ENCODE assay signal across 11 mouse cellular contexts in genomic region chr6:48676860-48677415, GRCm38 (mm10). TPM values are rescaled to one million over a fixed set of nuclear protein-coding genes. Genes with fewer than 3 reads are reported as not detected.
DNase-seq lines count a peak whose midpoint lies in the region; ATAC-seq lines count a peak whose summit lies in the region.
"Had no signal": no experiment of that assay in that cellular context is flagged by ENCODE, and none has a peak within 500 bp of the region (broad histone marks: within the 10 kb centered on the region; RNA-seq: fewer than 3 reads in every experiment).

No protein-coding gene starts in this region.

- H3K4me2 ChIP-seq in kidney, embryonic 15.5 days, result peak overlapping the region; percentile 51
- H3K4me2 ChIP-seq in limb, embryonic 13.5 days (replicated peaks), result peak overlapping the region; percentile 49

- 84% methylated on average over 5 of the region's 5 CpGs for WGBS in kidney, embryonic 15.5 days
- WGBS in limb, embryonic 13.5 days, result 77% methylated on average over 5 of the region's 5 CpGs

- DNase-seq in CD4-positive, CD25-positive, alpha-beta regulatory T cell, adult 2 months (ENCODE audit: low read depth, low spot score), result peak; percentile 33
- DNase-seq in kidney, postnatal 10 days, result no peak
- DNase-seq in cerebellum, adult 8-10 months, result no peak
- DNase-seq in embryo, embryonic 10.5 days (ENCODE audit: low spot score), result no peak
- DNase-seq: adrenal gland, adult 8-10 months; cerebellum, adult 18-20 months; lung, adult 2 months had no signal

- peak overlapping the region; percentile 38; the same call in 1 of the 2 replicates for H3K4me3 ChIP-seq in kidney, embryonic 15.5 days (replicated peaks)
- peak overlapping the region; percentile 38 for H3K4me3 ChIP-seq in brown adipose tissue, adult 24 weeks (ENCODE audit: insufficient read depth, low read depth, low read length)
- no peak overlapping the region for H3K4me3 ChIP-seq in limb, embryonic 13.5 days

- H3K9me3 ChIP-seq in kidney, embryonic 15.5 days (replicated peaks), result no peaks in the 10 kb centered on the region
- no peaks in the 10 kb centered on the region for H3K9me3 ChIP-seq in limb, embryonic 13.5 days

- H3K27ac ChIP-seq in kidney, embryonic 15.5 days, result no peak overlapping the region
- H3K27ac ChIP-seq in brown adipose tissue, adult 24 weeks (replicated peaks; ENCODE audit: low read depth, low read length), result no peak overlapping the region
- no peak overlapping the region for H3K27ac ChIP-seq in limb, embryonic 13.5 days

- ATAC-seq in CD4-positive, CD25-positive, alpha-beta regulatory T cell, adult 4 months, result no peak
- no peak for ATAC-seq in kidney, embryonic 15.5 days (replicated peaks; ENCODE audit: low FRiP score)
- no peak for ATAC-seq in limb, embryonic 13.5 days (ENCODE audit: low FRiP score, low read depth)

- H3K27me3 ChIP-seq in kidney, embryonic 15.5 days, result no peaks in the 10 kb centered on the region
- H3K27me3 ChIP-seq in limb, embryonic 13.5 days, result no peaks in the 10 kb centered on the region

- no peak overlapping the region for H3K9ac ChIP-seq in kidney, embryonic 15.5 days
- H3K9ac ChIP-seq in limb, embryonic 13.5 days, result no peak overlapping the region

- H3K4me1 ChIP-seq in kidney, embryonic 15.5 days, result peaks cover 12% of the 10 kb centered on the region
- peaks cover 5% of the 10 kb centered on the region; the same call in 1 of the 2 replicates for H3K4me1 ChIP-seq in brown adipose tissue, adult 24 weeks (ENCODE audit: control insufficient read depth, insufficient read depth, insufficient read length, low read length)
- no peaks in the 10 kb centered on the region for H3K4me1 ChIP-seq in limb, embryonic 13.5 days

- no peaks in the 10 kb centered on the region for H3K36me3 ChIP-seq in kidney, embryonic 15.5 days
- no peaks in the 10 kb centered on the region for H3K36me3 ChIP-seq in limb, embryonic 13.5 days

RNA-seq across cellular contexts. Expression of gene Gimap9, which starts 1.0 kb away (rescaled TPM):
- polyA plus RNA-seq in CD4-positive, CD25-positive, alpha-beta regulatory T cell, adult 4 months (2017; shearing (Covaris generic)), result 100 to 1,000 TPM; 302 to 342 TPM
- polyA plus RNA-seq in kidney, embryonic 15.5 days (2015; fragmentation: Nextera tagmentation; extraction: Ambion mirVana), result 11.7 and 12.6 TPM in 2 replicates
- polyA plus RNA-seq in brown adipose tissue, adult 24 weeks (2012; ENCODE audit: insufficient read depth, insufficient read length, missing spikeins), result 2.5 and 5.9 TPM in 2 replicates
- polyA plus RNA-seq in limb, embryonic 13.5 days (2015; fragmentation: Nextera tagmentation; extraction: Ambion mirVana), result 7.0 and 7.7 TPM in 2 replicates

RNA-seq across cellular contexts. Expression of gene Gimap4, which starts 7.4 kb away (rescaled TPM):
- 1,000 to 10,000 TPM; 1,771 to 1,850 TPM for polyA plus RNA-seq in CD4-positive, CD25-positive, alpha-beta regulatory T cell, adult 4 months (2017; shearing (Covaris generic))
- 69.5 and 72.5 TPM in 2 replicates for polyA plus RNA-seq in kidney, embryonic 15.5 days (2015; fragmentation: Nextera tagmentation; extraction: Ambion mirVana)
- polyA plus RNA-seq in brown adipose tissue, adult 24 weeks (2012; ENCODE audit: insufficient read depth, insufficient read length, missing spikeins), result 13.3 and 27.1 TPM in 2 replicates
- 12.5 and 12.9 TPM in 2 replicates for polyA plus RNA-seq in limb, embryonic 13.5 days (2015; fragmentation: Nextera tagmentation; extraction: Ambion mirVana)

RNA-seq across cellular contexts. Expression of gene Gimap8, which starts 29.9 kb away (rescaled TPM):
- polyA plus RNA-seq in CD4-positive, CD25-positive, alpha-beta regulatory T cell, adult 4 months (2017; shearing (Covaris generic)), result 100 to 1,000 TPM; 149 to 213 TPM
- 3.3 and 3.8 TPM in 2 replicates for polyA plus RNA-seq in kidney, embryonic 15.5 days (2015; fragmentation: Nextera tagmentation; extraction: Ambion mirVana)
- polyA plus RNA-seq in brown adipose tissue, adult 24 weeks (2012; ENCODE audit: insufficient read depth, insufficient read length, missing spikeins), result 3.4 and 5.1 TPM in 2 replicates
- 0.70 and 0.86 TPM in 2 replicates for polyA plus RNA-seq in limb, embryonic 13.5 days (2015; fragmentation: Nextera tagmentation; extraction: Ambion mirVana)

RNA-seq across cellular contexts. Expression of gene Gimap6, which starts 31.1 kb away (rescaled TPM):
- 1,000 to 10,000 TPM; 1,247 to 1,551 TPM for polyA plus RNA-seq in CD4-positive, CD25-positive, alpha-beta regulatory T cell, adult 4 months (2017; shearing (Covaris generic))
- polyA plus RNA-seq in kidney, embryonic 15.5 days (2015; fragmentation: Nextera tagmentation; extraction: Ambion mirVana), result 50.6 and 51.3 TPM in 2 replicates
- polyA plus RNA-seq in brown adipose tissue, adult 24 weeks (2012; ENCODE audit: insufficient read depth, insufficient read length, missing spikeins), result 27.2 and 40.0 TPM in 2 replicates
- polyA plus RNA-seq in limb, embryonic 13.5 days (2015; fragmentation: Nextera tagmentation; extraction: Ambion mirVana), result 18.1 and 18.5 TPM in 2 replicates

RNA-seq across cellular contexts. Expression of gene Gm28053, which starts 41.5 kb away (rescaled TPM):
- polyA plus RNA-seq in CD4-positive, CD25-positive, alpha-beta regulatory T cell, adult 4 months (2017; shearing (Covaris generic)), result 10 to 100 TPM; 62.5 to 69.5 TPM
- 2.7 and 3.3 TPM in 2 replicates for polyA plus RNA-seq in kidney, embryonic 15.5 days (2015; fragmentation: Nextera tagmentation; extraction: Ambion mirVana)
- polyA plus RNA-seq in brown adipose tissue, adult 24 weeks (2012; ENCODE audit: insufficient read depth, insufficient read length, missing spikeins), result not detected in 2 replicates
- polyA plus RNA-seq in limb, embryonic 13.5 days (2015; fragmentation: Nextera tagmentation; extraction: Ambion mirVana), result 0.94 and 2.3 TPM in 2 replicates

Comparison
In these comparisons a context has a peak if more than half of its experiments do, and no peak if none do; other contexts are left out.
1. RNA of gene Gimap9, which starts 1.0 kb away (polyA plus RNA-seq): 302 to 342 TPM in CD4-positive, CD25-positive, alpha-beta regulatory T cell, adult 4 months; 11.7 to 12.6 TPM in kidney, embryonic 15.5 days, 7.0 to 7.7 TPM in limb, embryonic 13.5 days and 2.5 to 5.9 TPM in brown adipose tissue, adult 24 weeks; every median in the first group is over 10 times any median in the second.
2. RNA of gene Gimap4, which starts 7.4 kb away (polyA plus RNA-seq): 1,771 to 1,850 TPM in CD4-positive, CD25-positive, alpha-beta regulatory T cell, adult 4 months; 69.5 to 72.5 TPM in kidney, embryonic 15.5 days, 13.3 to 27.1 TPM in brown adipose tissue, adult 24 weeks and 12.5 to 12.9 TPM in limb, embryonic 13.5 days; every median in the first group is over 10 times any median in the second.
3. RNA of gene Gimap8, which starts 29.9 kb away (polyA plus RNA-seq): 149 to 213 TPM in CD4-positive, CD25-positive, alpha-beta regulatory T cell, adult 4 months; 3.4 to 5.1 TPM in brown adipose tissue, adult 24 weeks, 3.3 to 3.8 TPM in kidney, embryonic 15.5 days and 0.70 to 0.86 TPM in limb, embryonic 13.5 days; every median in the first group is over 10 times any median in the second.